Mouse (Mus musculus): ENCODE data around the gene Nelfb.

The Nelfb gene

GRCm38 (mm10) chr2:25229582-25229981, 18.3 kb upstream of the Nelfb start:
- no peak for DNase-seq

- no peak for DNase-seq
Observed at GRCm38 (mm10) chr2:25228995-25229530, 17.8 kb upstream of the Nelfb start.

DNA sequence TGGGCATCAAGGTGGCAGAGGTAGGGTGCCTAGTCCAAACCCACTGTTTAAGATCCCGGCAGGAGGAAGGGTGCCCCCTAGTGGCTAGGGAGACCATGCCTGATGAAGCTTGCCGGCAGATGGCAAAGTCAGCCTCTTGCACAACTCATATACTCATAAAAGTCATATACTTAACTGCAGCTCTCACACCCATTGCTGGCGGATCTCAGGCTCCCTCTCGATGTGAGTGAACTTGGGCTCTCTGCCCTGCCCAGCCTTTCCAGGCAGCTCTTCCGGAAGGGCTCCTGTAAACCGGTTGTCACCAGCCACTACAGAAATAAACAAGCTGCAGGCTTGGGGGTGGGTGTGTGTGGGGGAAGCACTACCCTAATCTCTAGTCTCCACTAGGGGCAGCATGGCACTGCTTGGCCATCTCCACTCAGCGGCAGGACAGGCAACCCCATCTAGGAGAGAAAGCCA, 17.2 kb upstream of the Nelfb start:
- peak; percentile 92 for DNase-seq

- no peak for DNase-seq
Observed at GRCm38 (mm10) chr2:25227406-25227805, 16.1 kb upstream of the Nelfb start.

DNA sequence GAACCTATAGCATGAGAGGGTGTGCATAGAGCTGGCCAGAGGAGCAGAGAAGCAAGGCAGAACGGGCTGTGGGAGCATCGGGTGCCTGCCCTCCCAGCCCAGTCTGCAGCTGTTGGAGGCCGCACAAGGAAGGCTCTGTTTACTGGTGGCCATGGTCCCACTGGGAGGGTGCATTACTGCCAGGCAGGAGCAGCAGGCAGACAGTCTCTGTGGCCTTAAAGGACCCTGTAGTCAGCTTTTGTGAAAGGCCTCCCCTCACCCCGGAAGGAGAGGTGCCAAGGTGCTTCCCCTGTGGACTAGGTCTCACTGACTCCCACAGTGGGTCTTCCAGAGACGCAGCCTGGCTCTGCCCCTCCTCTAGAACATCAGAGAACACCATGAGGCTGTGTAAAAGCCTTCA, 15.6 kb upstream of the Nelfb start:
- no peak for DNase-seq

GRCm38 (mm10) chr2:25225811-25226379, 14.6 kb upstream of the Nelfb start:
- no peak for DNase-seq

- peak; percentile 98 for DNase-seq
Observed at GRCm38 (mm10) chr2:25224766-25225752, 13.8 kb upstream of the Nelfb start.

DNA sequence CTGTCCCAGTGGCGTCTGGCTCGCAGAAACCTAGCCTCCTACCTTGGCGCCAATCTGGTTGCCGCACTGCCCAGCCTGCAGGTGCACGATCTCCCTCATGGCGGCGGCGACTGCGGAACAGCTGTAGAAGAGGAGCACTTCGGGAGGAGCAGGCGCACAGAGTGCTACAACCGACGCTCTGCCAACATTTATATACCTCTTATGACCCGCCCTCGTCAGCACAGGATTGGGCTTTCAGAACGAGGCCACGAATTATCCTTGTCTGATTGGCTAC, 13.1 kb upstream of the Nelfb start, which contains the start of gene Tubb4b:
Tubb4b (minus strand) TSS at position 211 of the 274 bp plus-strand sequence.
- DNase-seq, result no peak

DNA sequence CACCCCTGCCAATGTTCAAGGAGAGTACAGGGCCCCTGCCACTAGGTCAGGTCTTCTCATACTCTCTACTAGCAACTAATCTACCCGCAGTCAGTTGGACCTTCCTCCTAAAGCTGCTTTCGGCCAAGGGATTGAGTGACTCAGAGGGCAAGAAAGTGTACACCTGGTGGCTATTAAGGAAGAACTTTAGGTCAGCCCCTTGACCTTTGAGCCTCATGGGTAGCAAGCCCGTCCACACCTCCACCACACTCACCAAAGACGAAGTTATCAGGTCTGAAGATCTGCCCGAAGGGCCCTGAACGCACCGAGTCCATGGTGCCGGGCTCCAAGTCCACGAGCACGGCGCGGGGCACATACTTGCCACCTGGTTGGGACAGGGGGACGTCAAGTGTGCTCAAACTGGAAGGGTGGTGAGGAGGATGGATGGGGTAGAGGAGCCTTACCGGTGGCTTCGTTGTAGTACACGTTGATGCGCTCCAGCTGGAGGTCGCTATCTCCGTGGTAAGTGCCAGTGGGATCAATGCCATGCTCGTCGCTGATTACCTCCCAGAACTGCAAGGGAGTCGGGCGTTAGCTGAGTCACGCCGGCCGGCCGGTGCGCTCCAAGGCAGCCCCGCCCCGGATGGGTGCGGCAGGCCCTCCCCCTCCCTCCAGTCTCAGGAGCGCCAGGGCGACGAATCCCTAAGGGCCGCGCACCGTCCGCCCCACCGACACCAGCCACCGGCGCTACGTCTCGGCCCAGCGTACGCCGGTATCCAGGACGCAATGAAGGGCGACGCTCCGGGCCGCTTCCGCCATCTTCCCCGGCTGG, 12.6 kb upstream of the Nelfb start:
- peak; percentile 87 for DNase-seq

DNA sequence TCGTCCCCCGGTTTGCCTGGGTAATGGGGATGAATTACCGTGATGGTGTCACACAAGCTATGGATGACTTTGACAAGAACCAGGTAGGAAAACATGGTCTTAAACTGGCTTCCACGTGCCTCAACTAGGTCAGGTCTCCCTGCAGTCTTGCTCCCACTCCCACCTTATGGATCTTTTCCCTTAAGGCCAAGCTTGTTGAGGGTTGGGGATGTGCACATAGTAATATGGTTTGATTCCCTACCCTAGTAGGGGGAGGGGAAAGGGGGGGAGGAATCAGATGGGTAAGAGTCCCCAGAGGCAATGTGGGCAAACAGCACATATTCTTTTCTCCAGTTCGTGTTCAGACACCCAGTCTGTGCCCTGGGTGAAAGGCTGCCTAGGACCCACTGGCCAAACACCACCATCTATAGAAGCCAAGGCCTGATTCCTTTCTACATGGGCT, 10.1 kb upstream of the Nelfb start:
- DNase-seq, result no peak

GRCm38 (mm10) chr2:25218445-25218844, 7.2 kb upstream of the Nelfb start, which contains the start of gene Fam166a:
Gene Fam166a (plus strand): TSS chr2:25218745.
- DNase-seq, result no peak

DNA sequence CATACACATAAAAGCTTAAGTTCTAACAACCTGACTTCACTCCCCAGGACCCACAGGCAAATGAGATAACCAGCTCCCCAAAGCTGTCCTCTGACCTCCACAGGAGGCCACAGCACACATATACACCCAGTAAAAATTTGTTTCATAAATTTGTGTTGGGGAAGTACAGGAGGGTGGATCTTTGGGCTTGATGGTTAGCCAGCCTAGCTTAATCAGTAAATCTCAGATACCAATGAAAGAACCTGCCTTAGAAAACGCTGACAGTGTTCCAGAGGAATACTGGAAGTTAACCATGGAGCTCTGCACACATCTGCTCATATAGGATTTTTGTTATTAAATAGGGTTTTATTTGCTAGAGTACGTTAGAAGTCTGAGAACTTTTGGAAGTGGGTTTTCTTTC, 6.4 kb upstream of the Nelfb start:
- no peak for DNase-seq

GRCm38 (mm10) chr2:25214444-25214843, 3.2 kb upstream of the Nelfb start, which contains the start of gene Stpg3:
Gene Stpg3 (minus strand): TSS chr2:25214637.
- peak; percentile 56 for DNase-seq

DNA sequence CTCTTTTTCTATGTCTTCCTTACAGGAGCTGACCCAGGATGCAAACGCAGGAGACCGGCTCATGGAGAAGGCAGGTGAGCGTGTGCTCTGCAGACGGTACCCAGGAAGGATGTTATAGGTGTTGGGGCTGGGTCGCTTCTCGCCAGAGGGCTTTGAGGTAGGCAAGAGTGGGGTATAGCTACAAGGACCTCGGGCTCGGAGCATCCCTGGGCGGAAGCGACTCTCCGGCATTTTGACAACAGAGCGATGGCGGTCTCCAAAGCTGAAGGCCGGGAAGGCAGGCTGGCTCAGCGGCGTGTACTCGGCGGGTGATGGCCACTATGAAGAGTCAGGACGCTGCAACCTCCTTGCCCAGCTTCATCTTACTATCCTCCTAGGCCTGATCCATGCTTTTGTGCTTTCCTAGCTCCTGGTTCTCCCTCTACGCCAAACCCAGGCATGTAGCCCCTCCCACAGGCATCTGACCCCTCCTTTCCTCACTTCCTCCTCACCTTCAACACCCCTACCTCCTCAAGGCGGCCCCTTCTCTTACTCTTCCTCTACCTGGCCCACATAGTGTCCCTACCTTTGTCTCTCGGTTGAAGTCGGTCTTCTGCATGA, 2.1 kb upstream of the Nelfb start:
- no peak for DNase-seq

GRCm38 (mm10) chr2:25210686-25211085, 603 bp downstream of the Nelfb start:
- no peak for DNase-seq

DNA sequence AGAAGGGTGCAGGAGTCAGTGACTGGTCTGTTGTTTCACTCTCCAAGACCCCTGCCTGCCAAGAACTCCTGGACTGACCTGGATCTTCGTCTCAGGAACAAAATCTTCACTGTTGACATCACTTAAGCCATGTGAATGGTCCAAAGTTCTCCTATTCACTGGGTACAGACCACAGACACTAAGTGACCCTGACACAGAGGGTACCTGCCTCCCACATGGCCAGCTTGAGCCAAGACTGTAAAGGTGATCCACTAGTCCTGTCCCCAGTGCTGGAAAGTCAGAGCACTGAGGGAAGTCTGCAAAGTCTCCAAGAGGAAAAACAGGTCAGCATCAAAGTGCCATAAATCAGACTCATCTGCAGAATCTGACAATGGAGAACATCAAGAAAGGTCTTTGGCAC, 3.7 kb downstream of the Nelfb start:
- no peak for DNase-seq

GRCm38 (mm10) chr2:25203631-25204214, 7.6 kb downstream of the Nelfb start:
- peak; percentile 66 for DNase-seq

DNA sequence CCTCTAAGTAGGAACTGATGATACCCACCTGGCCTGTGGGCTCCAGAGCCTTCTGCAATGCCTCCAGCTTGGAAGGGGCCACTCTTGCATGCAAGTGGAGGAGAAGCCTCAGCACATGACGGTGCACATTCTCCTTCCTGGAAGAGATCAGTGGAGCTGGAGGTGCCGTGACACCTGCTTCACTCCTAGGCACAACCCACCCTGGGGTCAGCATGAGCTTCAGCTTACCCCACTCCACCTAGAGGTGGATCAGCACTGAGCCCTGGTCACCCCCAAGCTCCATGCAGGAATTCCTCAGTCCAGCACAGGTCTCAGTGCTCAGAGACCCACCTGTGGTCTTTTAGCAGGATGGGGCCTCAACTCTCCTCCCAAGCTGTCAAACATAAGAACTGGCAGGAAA, 10.7 kb downstream of the Nelfb start:
- no peak for DNase-seq

DNA sequence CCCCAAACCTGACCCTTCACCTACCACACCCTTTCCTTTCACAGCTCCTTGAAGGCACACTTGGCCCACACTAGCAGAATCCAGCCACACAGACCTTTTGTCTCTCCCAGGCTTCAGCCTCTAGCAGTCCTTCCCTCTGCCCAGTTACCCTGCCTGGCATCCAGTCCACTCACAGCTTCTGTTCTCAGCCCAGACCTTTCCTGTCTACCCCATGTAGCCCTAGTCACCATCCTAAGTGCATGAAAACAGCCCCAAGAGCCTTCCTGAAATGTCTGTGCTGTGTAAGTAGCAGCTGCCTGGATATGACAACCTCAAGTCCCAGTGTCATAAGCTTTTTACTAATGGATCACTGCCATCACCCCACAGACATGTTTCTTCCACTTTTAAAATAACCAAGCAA, 13.3 kb downstream of the Nelfb start:
- no peak for DNase-seq

DNA sequence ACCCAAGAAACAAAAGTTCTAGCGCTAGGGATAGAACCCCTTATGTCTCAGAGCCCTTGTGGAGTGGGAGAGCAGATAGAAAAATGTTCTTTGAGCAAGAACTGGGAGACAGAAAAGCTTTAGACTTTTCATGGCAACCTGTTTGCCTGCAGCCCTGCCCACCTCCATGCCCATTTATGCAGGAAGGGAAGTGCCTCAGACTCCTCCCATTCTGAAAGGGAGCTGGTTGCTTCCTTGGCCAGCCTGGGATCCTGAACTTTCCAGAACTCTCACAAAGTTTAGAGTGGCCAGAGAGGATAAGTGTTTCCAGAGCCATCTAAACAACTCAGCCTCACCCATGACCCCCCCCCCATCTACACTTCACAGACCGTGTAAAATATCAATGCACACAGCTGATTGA, 14.1 kb downstream of the Nelfb start:
- DNase-seq, result no peak

DNA sequence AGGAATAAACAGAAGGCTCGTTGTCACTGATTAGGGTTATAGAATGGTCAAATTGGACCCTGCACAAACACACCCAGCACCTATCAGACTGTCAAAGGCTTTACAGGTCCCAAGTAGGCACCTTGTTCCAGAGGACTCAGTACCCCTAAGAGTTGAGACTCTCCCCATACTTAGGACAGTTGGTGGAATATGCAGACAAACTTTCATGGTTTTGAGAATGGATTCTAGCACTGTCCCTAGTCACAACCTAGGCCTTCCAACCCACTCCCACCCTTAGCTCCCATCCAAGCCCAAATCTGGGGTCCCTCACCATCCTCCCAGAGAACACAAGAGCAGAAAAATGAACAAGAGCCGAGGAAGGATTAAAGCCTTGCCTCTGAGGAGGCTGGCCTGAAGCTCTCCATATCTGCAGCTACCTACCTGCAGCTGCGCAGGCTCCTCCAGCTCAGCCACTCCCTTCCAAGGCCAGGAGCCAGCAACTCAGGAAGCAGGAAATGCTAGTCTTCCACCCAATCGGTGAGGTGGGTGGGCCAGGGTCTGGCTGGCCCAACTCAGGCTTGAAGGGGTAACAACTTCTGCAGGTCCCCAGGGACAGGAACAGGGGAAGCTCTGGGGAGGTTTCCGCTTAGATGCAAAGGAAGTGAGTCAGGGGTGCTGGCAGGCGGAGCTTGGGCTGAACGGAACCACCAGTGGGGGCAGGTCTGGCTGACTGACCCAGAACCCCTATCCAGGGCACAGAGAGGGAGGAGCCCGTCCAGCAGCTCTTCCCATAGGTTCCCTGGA, 14.9 kb downstream of the Nelfb start, which contains the start of gene Tor4a:
Tor4a (minus strand) TSS at position 715 of the 783 bp plus-strand sequence.
- peak; percentile 88 for DNase-seq
